Mouse (Mus musculus) forebrain, embryonic 10.5 days (tissue): ENCODE data around the gene Gstt3. TPM values are rescaled to one million over a fixed set of nuclear protein-coding genes. Genes with fewer than 3 reads are reported as not detected.

Source experiments
- DNase-seq: peaks from one replicate; pipeline ENCODE4 v3.0.0-alpha.2; 2017; ENCODE audit warnings: low spot score; ENCODE audit errors: extremely low spot score
- H3K27ac ChIP-seq: fragments of 300-500 bp; sonication (generic); 2 replicates; pipeline ENCODE4 v1.5.1; 2016; ENCODE audit warnings: mild to moderate bottlenecking
- H3K27me3 ChIP-seq: fragments of 300-500 bp; sonication (generic); 2 replicates; pipeline ENCODE4 v1.6.1; 2016; ENCODE audit warnings: mild to moderate bottlenecking; ENCODE audit not compliant: poor library complexity, severe bottlenecking
- H3K36me3 ChIP-seq: fragments of 300-500 bp; sonication (generic); replicated peaks from 2 replicates; pipeline ENCODE4 v1.6.1; 2016; ENCODE audit warnings: mild to moderate bottlenecking, moderate library complexity
- H3K4me1 ChIP-seq: fragments of 300-500 bp; sonication (generic); 2 replicates; pipeline ENCODE4 v1.6.1; 2016
- H3K4me3 ChIP-seq: fragments of 300-500 bp; sonication (generic); 2 replicates; pipeline ENCODE4 v1.5.1; 2016; ENCODE audit warnings: mild to moderate bottlenecking, moderate library complexity
- H3K9me3 ChIP-seq: fragments of 300-500 bp; sonication (generic); 2 replicates; pipeline ENCODE4 v1.6.1; 2016; ENCODE audit warnings: mild to moderate bottlenecking, moderate library complexity
- WGBS: fragments of 180-500 bp; shearing (Covaris S2); methylation state at CpG from one replicate; pipeline ENCODE4 v1.1.7; 2016; 5-methylcytosine and 5-hydroxymethylcytosine counted together
- polyA plus RNA-seq: library from polyadenylated mRNA; unstranded; fragments of >200 nt; fragmentation: Nextera tagmentation; extraction: Ambion mirVana; gene quantifications from 2 replicates; pipeline ENCODE4 v1.2.1, GENCODE M21; 2016

The Gstt3 gene
- polyA plus RNA-seq, 1 experiment from 2014 or later, result 1.1 TPM

DNA sequence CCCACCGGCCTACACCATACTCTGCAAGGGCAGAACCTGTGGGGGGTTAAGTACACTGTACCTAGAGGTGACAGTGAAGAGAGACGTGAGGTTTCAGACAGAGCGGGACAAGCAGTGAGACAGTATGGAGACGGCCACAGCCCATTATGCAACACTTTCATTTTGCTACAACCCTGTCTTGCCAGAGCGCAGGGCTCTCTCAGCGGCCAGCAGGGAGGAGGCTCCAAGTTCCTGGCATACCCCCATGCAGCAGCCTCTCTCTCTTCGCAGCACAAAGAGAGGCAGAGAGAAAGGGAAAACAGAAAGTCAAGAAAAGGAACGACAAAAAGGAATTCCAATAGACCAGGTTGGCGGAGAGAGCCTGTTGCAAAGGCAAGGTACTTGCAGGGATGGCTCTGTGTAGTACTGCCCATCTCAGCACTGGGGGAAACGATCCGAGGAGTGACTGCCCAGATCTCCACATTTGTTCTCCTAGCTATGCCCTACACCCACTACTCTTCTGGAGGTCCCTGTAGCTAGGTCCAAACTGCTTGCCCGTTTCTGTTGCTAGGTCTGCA lies 16.5 kb upstream of the Gstt3 start:
- Histone ChIP-seq H3K27me3 (peaks cover 39% of the 10 kb centered on the region), H3K9me3 (no peaks in the 10 kb centered on the region), H3K4me3 (peak overlapping the region; percentile 56), H3K27ac (peak overlapping the region; percentile 62), H3K36me3 (no peaks in the 10 kb centered on the region), H3K4me1 (peaks cover 32% of the 10 kb centered on the region)
- WGBS, result 2% methylated on average over 12 of the region's 12 CpGs
- DNase-seq, result peak; percentile 34

DNA sequence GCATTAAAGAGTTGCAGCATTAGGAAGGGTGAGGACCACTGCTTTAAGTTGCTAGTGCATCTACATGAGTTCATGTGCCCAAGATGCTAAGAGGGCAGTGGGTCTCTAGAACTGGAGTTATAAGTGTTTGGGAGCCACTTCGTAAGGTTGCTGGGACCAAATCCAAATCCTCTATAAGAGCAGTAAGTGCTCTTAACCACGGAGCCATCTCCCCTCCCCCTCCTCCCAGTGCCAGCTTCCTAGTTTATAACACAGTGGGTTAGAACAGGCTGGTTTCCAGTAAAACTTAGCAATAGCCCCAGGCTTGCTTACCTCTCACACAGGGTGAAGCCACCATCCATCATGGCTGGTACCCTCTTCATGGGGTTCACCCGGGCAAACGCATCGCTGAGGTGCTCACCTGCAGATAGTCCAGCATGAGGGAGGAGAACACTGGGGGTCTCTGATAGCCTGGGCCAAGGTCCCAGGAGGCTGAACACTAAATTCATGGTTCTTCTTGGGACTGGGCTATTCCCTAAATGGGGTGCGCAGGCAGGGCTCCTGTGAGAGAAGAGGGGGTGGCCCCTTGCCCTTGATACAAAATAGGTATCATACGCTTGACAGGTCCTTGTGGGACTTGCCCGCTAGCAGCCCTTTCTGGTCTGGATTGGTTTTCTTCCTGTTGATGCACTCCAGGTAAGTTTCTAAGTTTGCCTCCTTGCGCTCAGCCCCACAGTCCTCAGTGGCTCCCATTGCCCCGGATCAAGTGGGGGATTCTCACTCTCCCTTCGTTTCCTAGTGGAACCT lies 15.7 kb upstream of the Gstt3 start:
- Histone ChIP-seq H3K27me3 (peaks cover 39% of the 10 kb centered on the region), H3K27ac (0 out of 2 replicates have a peak overlapping the region, but pooled peaks have one; percentile 36), H3K4me3 (peak overlapping the region; percentile 56), H3K9me3 (no peaks in the 10 kb centered on the region), H3K36me3 (no peaks in the 10 kb centered on the region), H3K4me1 (peaks cover 32% of the 10 kb centered on the region)
- DNase-seq, result no peak
- 44% methylated on average over 11 of the region's 11 CpGs for WGBS

DNA sequence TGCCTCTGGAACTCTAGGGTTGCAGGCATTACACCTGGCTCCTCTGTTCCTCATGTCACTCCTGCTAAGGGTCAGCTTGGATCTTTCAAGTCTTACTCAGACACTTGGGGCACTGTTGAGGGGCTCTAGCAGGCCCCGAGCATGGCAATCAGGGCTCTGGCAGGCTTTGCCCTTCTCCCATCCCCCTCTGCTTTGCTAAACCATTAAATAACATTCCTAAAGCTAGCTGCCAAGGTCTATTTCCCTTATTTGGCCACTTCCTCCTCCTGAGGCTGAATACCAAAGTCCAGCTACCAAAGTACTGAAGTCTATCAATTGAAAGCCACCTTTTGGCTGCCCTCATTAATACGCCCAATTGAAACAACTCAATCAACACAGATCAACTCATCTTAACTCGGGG lies 13.7 kb upstream of the Gstt3 start:
- no peaks in the 10 kb centered on the region for H3K36me3 ChIP-seq
- peaks cover 35% of the 10 kb centered on the region for H3K4me1 ChIP-seq
- no peaks in the 10 kb centered on the region for H3K9me3 ChIP-seq
- no peak overlapping the region for H3K4me3 ChIP-seq
- peak overlapping the region; percentile 51; the same call in 1 of the 2 replicates for H3K27ac ChIP-seq
- no peak for DNase-seq
- WGBS, result 26% methylated on average over 3 of the region's 3 CpGs
- H3K27me3 ChIP-seq, result peaks cover 34% of the 10 kb centered on the region

DNA sequence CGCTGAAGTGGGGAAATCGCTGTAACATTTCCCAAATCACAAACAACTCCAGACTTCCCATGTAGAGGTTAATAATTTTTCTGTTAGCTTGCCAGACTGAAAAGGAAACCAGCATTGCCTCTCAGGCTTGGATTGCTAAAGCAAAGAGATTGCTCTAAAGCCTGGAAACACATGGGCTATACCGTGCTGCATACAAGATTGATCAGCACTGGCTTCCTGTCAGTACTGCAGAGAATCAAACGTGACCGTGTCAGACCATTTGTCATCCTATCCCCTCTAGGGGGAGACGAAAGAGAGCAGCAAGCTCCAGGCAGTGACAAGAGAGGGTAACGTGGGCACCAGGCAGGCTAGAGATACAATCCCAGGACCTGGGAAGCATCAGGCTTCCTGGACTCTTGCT lies 9.6 kb upstream of the Gstt3 start:
- H3K9me3 ChIP-seq, result no peaks in the 10 kb centered on the region
- H3K4me3 ChIP-seq, result no peak overlapping the region
- DNase-seq, result no peak
- H3K36me3 ChIP-seq, result no peaks in the 10 kb centered on the region
- peaks cover 3% of the 10 kb centered on the region for H3K27me3 ChIP-seq
- H3K4me1 ChIP-seq, result peaks cover 16% of the 10 kb centered on the region
- WGBS, result 28% methylated on average over 7 of the region's 7 CpGs
- H3K27ac ChIP-seq, result no peak overlapping the region

DNA sequence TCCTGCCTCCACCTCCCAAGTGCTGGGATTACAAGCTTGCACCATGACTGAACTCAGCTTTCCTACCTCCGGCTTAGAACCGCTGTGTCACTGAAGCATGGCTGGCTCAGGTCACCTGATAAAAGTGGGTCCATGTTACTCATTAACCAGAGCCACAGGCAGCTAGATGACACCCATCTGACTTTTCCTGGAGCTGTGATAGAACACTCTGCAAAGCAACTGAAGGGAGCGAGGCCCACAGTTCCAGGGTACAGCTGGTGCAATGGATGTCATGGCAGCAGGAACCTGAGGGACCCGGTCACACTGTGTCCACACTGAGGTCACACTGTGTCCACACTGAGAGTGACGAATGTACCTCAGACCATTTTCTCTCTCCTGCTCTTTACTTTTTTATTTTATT lies 8.6 kb upstream of the Gstt3 start:
- Histone ChIP-seq H3K27me3 (no peaks in the 10 kb centered on the region), H3K9me3 (no peaks in the 10 kb centered on the region), H3K4me1 (peaks cover 9% of the 10 kb centered on the region), H3K36me3 (no peaks in the 10 kb centered on the region), H3K4me3 (no peak overlapping the region), H3K27ac (no peak overlapping the region)
- no peak for DNase-seq
- 95% methylated on average over 5 of the region's 5 CpGs for WGBS

DNA sequence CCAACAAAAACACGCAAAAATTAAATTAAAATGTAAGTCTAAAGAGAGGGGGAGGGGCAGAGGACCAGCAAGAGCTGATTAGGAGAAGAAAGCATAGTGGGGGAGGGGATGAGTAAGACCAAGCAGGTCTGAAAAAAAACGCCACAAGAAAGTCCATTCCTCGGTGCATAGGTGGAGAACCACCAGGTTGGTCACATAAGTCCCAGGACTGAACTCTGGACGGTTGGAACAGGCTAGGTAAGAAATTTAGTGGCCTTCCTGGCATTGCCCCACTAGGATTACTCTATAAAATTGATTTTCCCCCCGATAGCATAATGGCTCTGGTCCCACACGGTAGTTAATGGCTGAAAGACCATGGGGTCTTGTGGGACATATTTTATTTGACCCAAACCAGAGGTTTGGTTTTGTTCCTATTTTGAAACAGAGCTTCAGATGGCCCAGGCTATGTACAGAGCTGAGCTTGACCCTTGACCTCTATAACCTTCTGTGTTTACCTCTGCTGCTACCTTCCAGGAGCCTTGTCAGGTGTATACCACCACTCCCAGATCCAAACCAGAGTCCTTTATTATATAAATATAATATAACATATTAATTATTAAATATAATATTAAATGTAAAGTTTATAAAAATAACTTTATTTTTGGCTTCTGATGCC lies 8.0 kb upstream of the Gstt3 start:
- no peak for DNase-seq

DNA sequence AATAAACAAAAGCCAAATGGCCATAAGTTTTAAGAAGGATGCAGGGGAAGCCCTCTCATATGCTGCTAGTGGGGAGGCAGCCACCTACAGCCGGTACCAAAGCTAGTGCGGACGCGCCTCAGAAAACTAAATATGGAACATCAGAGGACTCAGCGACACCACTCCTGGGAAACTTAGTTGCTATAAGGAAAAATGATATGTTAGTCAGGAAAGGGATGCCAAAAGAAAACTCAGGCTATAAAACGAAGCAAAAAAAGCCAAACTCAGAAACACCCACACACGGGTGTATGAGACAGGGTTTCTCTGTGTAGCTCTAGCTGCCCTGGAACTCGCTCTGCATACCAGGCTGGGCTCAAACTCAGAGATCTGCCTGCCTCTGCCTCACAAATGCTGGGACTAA lies 7.1 kb upstream of the Gstt3 start:
- 95% methylated on average over 8 of the region's 8 CpGs for WGBS
- Histone ChIP-seq H3K27ac (no peak overlapping the region), H3K9me3 (no peaks in the 10 kb centered on the region), H3K4me3 (no peak overlapping the region), H3K4me1 (0 out of 2 replicates have a peak, but pooled peaks cover 3% of the 10 kb centered on the region), H3K27me3 (no peaks in the 10 kb centered on the region), H3K36me3 (no peaks in the 10 kb centered on the region)
- DNase-seq, result no peak

More for the DNA sequence above, 8.0 kb upstream of the Gstt3 start:
- Histone ChIP-seq H3K27me3 (no peaks in the 10 kb centered on the region), H3K4me1 (0 out of 2 replicates have a peak, but pooled peaks cover 3% of the 10 kb centered on the region), H3K4me3 (no peak overlapping the region), H3K36me3 (no peaks in the 10 kb centered on the region), H3K27ac (no peak overlapping the region), H3K9me3 (no peaks in the 10 kb centered on the region)
- 79% methylated on average over 6 of the region's 6 CpGs for WGBS

DNA sequence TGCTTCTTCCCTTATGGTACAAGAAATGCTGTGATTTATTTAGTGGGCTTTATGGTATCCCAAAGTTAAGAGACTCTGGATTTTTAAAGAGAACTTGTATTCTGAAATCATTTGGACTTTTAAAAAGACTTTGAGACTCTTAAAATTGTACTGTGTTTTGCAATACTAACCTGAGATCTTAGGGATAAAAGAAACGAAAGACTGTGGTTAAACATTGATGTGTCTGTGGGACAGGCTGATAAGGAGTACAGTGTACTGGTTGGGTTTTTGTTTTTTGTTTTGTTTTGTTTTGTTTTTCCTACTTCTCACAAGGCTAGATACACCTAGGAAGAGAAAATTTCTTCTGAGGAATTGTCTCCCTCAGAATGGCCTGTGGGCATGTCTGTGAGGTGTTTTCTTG lies 4.2 kb upstream of the Gstt3 start:
- Histone ChIP-seq H3K9me3 (no peaks in the 10 kb centered on the region), H3K27me3 (peaks cover 24% of the 10 kb centered on the region), H3K4me3 (no peak overlapping the region), H3K27ac (no peak overlapping the region), H3K36me3 (no peaks in the 10 kb centered on the region), H3K4me1 (peaks cover 9% of the 10 kb centered on the region)
- WGBS, result 91% methylated on average over 1 of the region's 1 CpGs
- DNase-seq, result no peak

DNA sequence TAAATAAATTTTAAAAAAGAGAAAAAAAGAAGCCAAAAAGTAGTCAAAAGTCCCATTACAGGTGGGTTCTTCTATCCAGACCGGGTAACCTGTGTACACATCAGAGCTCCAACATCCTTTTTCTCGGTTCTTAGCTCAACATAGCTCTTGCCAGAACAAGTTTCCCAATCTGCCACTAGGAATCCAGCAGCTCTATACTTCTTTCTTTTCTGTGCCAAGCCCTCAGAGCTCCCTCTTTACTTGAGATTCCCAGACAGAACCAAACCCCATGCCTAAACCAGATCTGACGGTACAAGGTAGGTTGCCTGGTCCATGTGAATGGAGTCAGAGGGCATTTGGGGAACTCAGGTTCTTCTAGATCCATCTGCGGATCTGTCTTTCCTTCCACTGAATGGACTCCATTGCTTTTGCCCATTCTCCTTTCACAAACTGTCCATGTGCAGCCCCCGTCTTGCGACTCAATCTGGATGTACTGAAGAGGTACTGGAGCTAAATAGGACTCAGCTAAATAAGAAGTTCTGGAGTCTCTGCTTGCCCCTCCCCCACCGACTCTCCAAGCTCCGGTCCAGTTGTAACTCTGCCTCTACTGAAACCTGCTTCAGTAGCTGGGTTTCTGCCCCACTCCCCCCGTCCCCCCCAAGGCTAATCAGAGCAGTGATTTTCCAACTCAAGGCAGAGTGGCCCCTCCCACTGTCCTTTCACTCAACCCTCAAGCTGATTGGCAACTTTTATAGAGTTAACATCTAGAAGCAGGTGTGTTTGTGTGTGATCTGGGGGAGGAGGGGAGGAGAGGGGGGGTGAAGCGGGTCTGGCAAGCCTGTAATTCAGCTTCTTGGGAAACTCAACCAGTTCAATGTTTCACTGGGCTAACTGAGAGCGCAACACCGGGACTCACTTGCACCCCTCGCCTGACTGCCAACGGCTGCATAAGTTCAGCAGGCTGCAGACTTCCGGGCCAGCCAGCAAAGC lies 1.7 kb downstream of the Gstt3 start:
- WGBS, result 41% methylated on average over 15 of the region's 15 CpGs
- peaks cover 56% of the 10 kb centered on the region for H3K27me3 ChIP-seq

DNA sequence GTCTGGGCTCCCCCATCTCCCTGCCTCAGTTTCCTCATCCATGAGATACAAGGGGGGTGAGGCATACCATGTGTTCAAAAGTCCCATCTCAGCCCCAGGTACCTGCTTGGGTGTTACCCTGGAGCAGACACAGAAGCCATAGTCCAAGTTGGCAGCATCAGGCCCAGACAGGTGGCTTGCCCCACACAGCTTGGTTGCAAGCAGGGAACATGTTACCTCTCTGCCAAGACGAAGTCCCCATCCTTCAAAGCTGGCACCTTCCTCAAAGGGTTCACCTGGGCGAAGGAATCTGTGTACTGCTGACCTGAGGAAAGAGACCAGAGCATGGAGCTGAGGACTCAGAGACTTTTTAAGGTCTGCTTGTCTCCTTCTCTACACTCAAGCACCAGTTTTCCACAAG lies 3.3 kb downstream of the Gstt3 start:
- H3K27ac ChIP-seq, result no peak overlapping the region
- WGBS, result 90% methylated on average over 2 of the region's 2 CpGs
- DNase-seq, result no peak
- no peaks in the 10 kb centered on the region for H3K36me3 ChIP-seq
- H3K9me3 ChIP-seq, result no peaks in the 10 kb centered on the region
- no peak overlapping the region for H3K4me3 ChIP-seq
- peaks cover 56% of the 10 kb centered on the region for H3K27me3 ChIP-seq
- H3K4me1 ChIP-seq, result peaks cover 27% of the 10 kb centered on the region

More for the DNA sequence above, 1.7 kb downstream of the Gstt3 start:
- Histone ChIP-seq H3K4me3 (peak overlapping the region; percentile 61), H3K36me3 (no peaks in the 10 kb centered on the region), H3K4me1 (peaks cover 19% of the 10 kb centered on the region), H3K27ac (no peak overlapping the region), H3K9me3 (no peaks in the 10 kb centered on the region)
- no peak for DNase-seq

DNA sequence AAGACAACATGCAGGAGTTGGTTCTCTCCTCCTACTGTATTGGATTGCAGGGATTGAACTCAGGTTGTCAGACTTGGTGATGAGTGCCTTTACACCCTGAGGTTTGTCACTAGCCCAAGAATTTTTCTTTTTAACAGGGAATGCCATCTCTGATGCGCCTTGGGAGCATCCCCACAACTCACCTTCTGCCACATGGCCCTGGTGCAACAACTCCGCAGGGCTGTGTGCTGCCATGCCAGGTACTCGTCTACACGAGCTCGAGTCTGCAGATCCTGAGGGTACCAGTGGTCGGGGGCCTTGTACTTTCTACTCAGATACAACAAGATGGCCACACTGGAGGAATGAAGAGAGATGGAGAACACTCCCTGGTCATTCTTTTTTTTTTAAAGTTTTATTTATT lies 4.7 kb downstream of the Gstt3 start:
- Histone ChIP-seq H3K36me3 (no peaks in the 10 kb centered on the region), H3K27ac (no peak overlapping the region), H3K4me1 (peaks cover 39% of the 10 kb centered on the region), H3K27me3 (peaks cover 43% of the 10 kb centered on the region), H3K9me3 (no peaks in the 10 kb centered on the region), H3K4me3 (no peak overlapping the region)
- 92% methylated on average over 6 of the region's 6 CpGs for WGBS
- no peak for DNase-seq

DNA sequence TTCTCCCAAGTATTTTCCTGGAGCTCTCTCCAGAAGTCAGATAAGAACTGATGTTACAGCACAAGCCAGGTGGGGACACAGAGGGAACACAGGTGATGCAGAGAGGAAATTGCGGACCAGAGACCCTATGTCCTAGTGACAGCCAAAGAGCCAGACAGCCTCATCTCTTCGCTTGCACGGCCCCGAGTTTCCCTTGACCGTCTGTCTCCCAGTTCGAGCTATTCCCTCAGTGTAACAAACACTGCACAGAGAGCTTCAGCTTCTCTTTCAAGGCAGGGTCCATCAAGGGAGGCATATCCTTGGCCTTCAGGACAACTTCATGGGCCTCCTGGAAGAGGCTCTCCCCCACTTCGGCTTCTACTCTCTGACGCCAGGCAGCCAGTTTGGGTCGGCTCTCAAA lies 6.6 kb downstream of the Gstt3 start:
- peaks cover 24% of the 10 kb centered on the region for H3K27me3 ChIP-seq
- no peak overlapping the region for H3K27ac ChIP-seq
- H3K4me1 ChIP-seq, result peaks cover 22% of the 10 kb centered on the region
- H3K36me3 ChIP-seq, result no peaks in the 10 kb centered on the region
- DNase-seq, result no peak
- no peak overlapping the region for H3K4me3 ChIP-seq
- H3K9me3 ChIP-seq, result no peaks in the 10 kb centered on the region
- 88% methylated on average over 9 of the region's 9 CpGs for WGBS
